Mouse (Mus musculus): ENCODE results near the gene C1qtnf2.

The C1qtnf2 gene

GRCm38 (mm10) chr11:43484057-43484456, 10.0 kb downstream of the C1qtnf2 start:
- DNase-seq, result no peak

GRCm38 (mm10) chr11:43484652-43485051, 10.6 kb downstream of the C1qtnf2 start:
- DNase-seq, result no peak

- no peak for DNase-seq
These were observed 11.8 kb downstream of the C1qtnf2 start for GRCm38 (mm10) chr11:43485855-43486254.

- peak; percentile 60 for DNase-seq
These were observed 18.6 kb downstream of the C1qtnf2 start for GRCm38 (mm10) chr11:43492663-43493062.

GRCm38 (mm10) chr11:43493815-43494409, 19.8 kb downstream of the C1qtnf2 start:
- DNase-seq, result peak; percentile 80

- DNase-seq, result no peak
These were observed 21.0 kb downstream of the C1qtnf2 start for GRCm38 (mm10) chr11:43495037-43495436.

GRCm38 (mm10) chr11:43495532-43495931, 21.5 kb downstream of the C1qtnf2 start:
- DNase-seq, result no peak

- no peak for DNase-seq
These were observed 27.2 kb downstream of the C1qtnf2 start for GRCm38 (mm10) chr11:43501256-43501655.

- DNase-seq, result no peak
These were observed 31.1 kb downstream of the C1qtnf2 start for GRCm38 (mm10) chr11:43505188-43505587.

GRCm38 (mm10) chr11:43507976-43508375, 33.9 kb downstream of the C1qtnf2 start:
- DNase-seq, result no peak

- no peak for DNase-seq
These were observed 35.8 kb downstream of the C1qtnf2 start for GRCm38 (mm10) chr11:43509878-43510277.

- DNase-seq, result no peak
These were observed 38.6 kb downstream of the C1qtnf2 start for GRCm38 (mm10) chr11:43512661-43513190.

- peak; percentile 66 for DNase-seq
These were observed 42.4 kb downstream of the C1qtnf2 start for GRCm38 (mm10) chr11:43516344-43517021.

- peak; percentile 95 for DNase-seq
These were observed 43.6 kb downstream of the C1qtnf2 start for GRCm38 (mm10) chr11:43517641-43518040.

GRCm38 (mm10) chr11:43518086-43518485, 44.0 kb downstream of the C1qtnf2 start:
- no peak for DNase-seq

GRCm38 (mm10) chr11:43518821-43519220, 44.7 kb downstream of the C1qtnf2 start:
- peak; percentile 75 for DNase-seq

- no peak for DNase-seq
These were observed 46.4 kb downstream of the C1qtnf2 start for GRCm38 (mm10) chr11:43520521-43520920.

GRCm38 (mm10) chr11:43528078-43528682, 54.1 kb downstream of the C1qtnf2 start:
- DNase-seq, result no peak

- peak; percentile 79 for DNase-seq
These were observed 54.8 kb downstream of the C1qtnf2 start, which contains the start of gene Ccnjl for GRCm38 (mm10) chr11:43528683-43529499. TSS of gene Ccnjl (plus strand) at chr11:43528784.

- DNase-seq, result no peak
These were observed 56.0 kb downstream of the C1qtnf2 start for GRCm38 (mm10) chr11:43530043-43530442.

GRCm38 (mm10) chr11:43531619-43532018, 57.5 kb downstream of the C1qtnf2 start:
- DNase-seq, result no peak

GRCm38 (mm10) chr11:43537074-43537473, 63.0 kb downstream of the C1qtnf2 start:
- no peak for DNase-seq

- DNase-seq, result no peak
These were observed 65.8 kb downstream of the C1qtnf2 start for GRCm38 (mm10) chr11:43539863-43540262.

Data from cerebellum, adult 9-11 months (tissue).